8 mouse cellular contexts compared by ENCODE assay signal in genomic region chr4:140439856-140440255, GRCm38 (mm10).
DNase-seq lines count a peak whose midpoint lies in the region; ATAC-seq and TF ChIP-seq lines count a peak whose summit lies in the region.

No protein-coding gene starts in this region.

- H3K27ac ChIP-seq in midbrain, embryonic 10.5 days (replicated peaks) = no peak overlapping the region
- no peak overlapping the region for H3K27ac ChIP-seq in midbrain, embryonic 13.5 days
- no peak overlapping the region for H3K27ac ChIP-seq in layer of hippocampus, adult 2 months

- 19% methylated on average over 3 of the region's 3 CpGs for WGBS in midbrain, embryonic 10.5 days
- WGBS in midbrain, embryonic 13.5 days = 20% methylated on average over 3 of the region's 3 CpGs

- ATAC-seq in midbrain, embryonic 13.5 days = no peak

- no peak overlapping the region for H3K4me3 ChIP-seq in midbrain, embryonic 10.5 days
- no peak overlapping the region for H3K4me3 ChIP-seq in midbrain, embryonic 13.5 days (replicated peaks)
- H3K4me3 ChIP-seq in layer of hippocampus, adult 2 months = no peak overlapping the region

- TF ChIP-seq CTCF in layer of hippocampus, adult 2 months (conservative IDR thresholded peaks at IDR 0.05) = no peak

- no peaks in the 10 kb centered on the region for H3K36me3 ChIP-seq in midbrain, embryonic 10.5 days
- no peaks in the 10 kb centered on the region for H3K36me3 ChIP-seq in midbrain, embryonic 13.5 days

- H3K4me2 ChIP-seq in midbrain, embryonic 13.5 days (replicated peaks) = no peak overlapping the region

- peak; percentile 47 for DNase-seq in midbrain, embryonic 10.5 days (ENCODE audit: low spot score)
- DNase-seq in adrenal gland, postnatal 14 days = peak; percentile 74
- peak; percentile 56 for DNase-seq in kidney, postnatal 14 days
- peak; percentile 50 for DNase-seq in testis, postnatal 14 days (ENCODE audit: low spot score)
- no peak for DNase-seq in cerebellum, postnatal 10 days
- DNase-seq in cerebellum, adult 8-10 months = no peak
- no peak for DNase-seq in layer of hippocampus, adult 2 months (ENCODE audit: low spot score in 2 of 2)

- no peak overlapping the region for H3K9ac ChIP-seq in midbrain, embryonic 13.5 days (replicated peaks)

- no peaks in the 10 kb centered on the region for H3K27me3 ChIP-seq in midbrain, embryonic 10.5 days (ENCODE audit: low read depth, poor library complexity, severe bottlenecking)
- no peaks in the 10 kb centered on the region for H3K27me3 ChIP-seq in midbrain, embryonic 13.5 days

- peaks cover 14% of the 10 kb centered on the region; the same call in 1 of the 2 replicates for H3K4me1 ChIP-seq in midbrain, embryonic 10.5 days
- peaks cover 12% of the 10 kb centered on the region; the same call in 1 of the 2 replicates for H3K4me1 ChIP-seq in midbrain, embryonic 13.5 days (replicated peaks)

- no peaks in the 10 kb centered on the region for H3K9me3 ChIP-seq in midbrain, embryonic 10.5 days (replicated peaks)
- no peaks in the 10 kb centered on the region for H3K9me3 ChIP-seq in midbrain, embryonic 13.5 days

Comparison
In these comparisons a context has a peak if more than half of its experiments do, and no peak if none do; other contexts are left out.
1. DNase-seq: peak in midbrain, embryonic 10.5 days (single experiment), adrenal gland, postnatal 14 days (single experiment), kidney, postnatal 14 days (single experiment) and testis, postnatal 14 days (single experiment); none in cerebellum, postnatal 10 days (0 of 2), cerebellum, adult 8-10 months (single experiment) and layer of hippocampus, adult 2 months (0 of 2).